Mouse (Mus musculus): Measurements from ENCODE around the gene Csf1.

DNA sequence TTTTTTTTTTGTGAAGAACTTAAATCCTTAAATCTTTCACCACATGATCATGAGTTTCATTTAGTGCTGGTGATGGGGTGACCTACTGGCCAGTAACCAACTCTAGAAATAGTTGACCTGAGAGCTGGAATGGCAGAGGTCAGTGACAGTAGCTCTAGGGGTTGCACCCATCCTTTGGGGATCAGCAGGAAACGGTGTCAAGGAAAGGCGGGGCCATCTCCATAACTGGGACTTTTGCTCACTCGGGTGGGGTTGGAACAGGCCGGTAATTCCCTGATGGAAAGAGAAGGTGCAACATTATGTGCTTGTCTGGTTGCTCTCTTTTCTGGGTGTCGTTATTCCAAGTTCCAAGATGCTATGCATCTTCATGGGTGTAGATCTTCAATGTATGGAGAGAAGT, 38.7 kb upstream of the Csf1 start:
- TF ChIP-seq CTCF (IDR thresholded peaks at IDR 0.05; ENCODE audit: extremely low read depth, insufficient read depth, insufficient read length, insufficient replicate concordance) = no peak
- no peak for TF ChIP-seq POLR2A (IDR thresholded peaks at IDR 0.05; ENCODE audit: low read depth, low read length)
